In genomic region chr4:15789854-15790683, GRCm38 (mm10) we compare ENCODE assay signal across 17 mouse cellular contexts.
A peak's percentile ranks its signal among the peaks of the same experiment; 100 is the strongest.
DNase-seq lines count a peak whose midpoint lies in the region; ATAC-seq and TF ChIP-seq lines count a peak whose summit lies in the region.
"Had no signal": no experiment of that assay in that cellular context is flagged by ENCODE, and none has a peak within 500 bp of the region (broad histone marks: within the 10 kb centered on the region; RNA-seq: fewer than 3 reads in every experiment).

No protein-coding gene starts in this region.

- no peaks in the 10 kb centered on the region for H3K36me3 ChIP-seq in kidney, postnatal 0 days (ENCODE audit: insufficient read depth, low read length)
- H3K36me3 ChIP-seq in kidney, embryonic 14.5 days (ENCODE audit: control insufficient read depth, insufficient read depth, low read length), result no peaks in the 10 kb centered on the region
- no peaks in the 10 kb centered on the region for H3K36me3 ChIP-seq in neural tube, embryonic 12.5 days
- no peaks in the 10 kb centered on the region for H3K36me3 ChIP-seq in neural tube, embryonic 15.5 days
- H3K36me3 ChIP-seq in hindbrain, embryonic 14.5 days (replicated peaks; ENCODE audit: control insufficient read depth, insufficient read depth), result no peaks in the 10 kb centered on the region

- H3K9me3 ChIP-seq in kidney, postnatal 0 days (replicated peaks; ENCODE audit: low read length), result no peaks in the 10 kb centered on the region
- H3K9me3 ChIP-seq in kidney, embryonic 14.5 days (ENCODE audit: control insufficient read depth, low read length), result no peaks in the 10 kb centered on the region
- no peaks in the 10 kb centered on the region for H3K9me3 ChIP-seq in neural tube, embryonic 12.5 days
- no peaks in the 10 kb centered on the region for H3K9me3 ChIP-seq in neural tube, embryonic 15.5 days (replicated peaks)
- no peaks in the 10 kb centered on the region for H3K9me3 ChIP-seq in hindbrain, embryonic 14.5 days (ENCODE audit: control insufficient read depth, low read length)

- H3K27ac ChIP-seq in kidney, postnatal 0 days, result no peak overlapping the region
- no peak overlapping the region for H3K27ac ChIP-seq in kidney, embryonic 14.5 days (ENCODE audit: low read depth, low read length)
- H3K27ac ChIP-seq in neural tube, embryonic 12.5 days, result no peak overlapping the region
- no peak overlapping the region for H3K27ac ChIP-seq in neural tube, embryonic 15.5 days (replicated peaks)
- H3K27ac ChIP-seq in hindbrain, embryonic 14.5 days, result no peak overlapping the region

- no peak overlapping the region for H3K4me2 ChIP-seq in kidney, postnatal 0 days (ENCODE audit: low read length)
- H3K4me2 ChIP-seq in kidney, embryonic 14.5 days (replicated peaks; ENCODE audit: low read depth, low read length), result no peak overlapping the region
- no peak overlapping the region for H3K4me2 ChIP-seq in neural tube, embryonic 12.5 days (replicated peaks)
- H3K4me2 ChIP-seq in neural tube, embryonic 15.5 days, result no peak overlapping the region
- H3K4me2 ChIP-seq in hindbrain, embryonic 14.5 days (replicated peaks), result no peak overlapping the region

- 78% methylated on average over 2 of the region's 2 CpGs for WGBS in kidney, postnatal 0 days
- 79% methylated on average over 2 of the region's 2 CpGs for WGBS in kidney, embryonic 14.5 days
- 90% methylated on average over 2 of the region's 2 CpGs for WGBS in neural tube, embryonic 12.5 days
- WGBS in neural tube, embryonic 15.5 days, result 88% methylated on average over 2 of the region's 2 CpGs
- WGBS in hindbrain, embryonic 14.5 days, result 73% methylated on average over 2 of the region's 2 CpGs

- ATAC-seq in kidney, postnatal 0 days (replicated peaks; ENCODE audit: low FRiP score, low read depth), result no peak
- ATAC-seq in kidney, embryonic 14.5 days (ENCODE audit: low FRiP score, low TSS enrichment), result no peak
- ATAC-seq in neural tube, embryonic 12.5 days (ENCODE audit: low FRiP score, low read depth), result peak; percentile 53; the same call in 1 of the 2 replicates
- no peak for ATAC-seq in neural tube, embryonic 15.5 days (ENCODE audit: low FRiP score)
- ATAC-seq in hindbrain, embryonic 14.5 days (ENCODE audit: low FRiP score), result peak; percentile 53; the same call in 1 of the 2 replicates
- ATAC-seq: midbrain, embryonic 16.5 days had no signal

- no peaks in the 10 kb centered on the region for H3K27me3 ChIP-seq in kidney, postnatal 0 days (ENCODE audit: insufficient read depth, low read length)
- no peaks in the 10 kb centered on the region for H3K27me3 ChIP-seq in kidney, embryonic 14.5 days (ENCODE audit: control insufficient read depth, insufficient read depth, low read length)
- H3K27me3 ChIP-seq in neural tube, embryonic 12.5 days (replicated peaks), result no peaks in the 10 kb centered on the region
- H3K27me3 ChIP-seq in neural tube, embryonic 15.5 days (replicated peaks), result no peaks in the 10 kb centered on the region
- H3K27me3 ChIP-seq in hindbrain, embryonic 14.5 days (ENCODE audit: control insufficient read depth, insufficient read depth, low read length), result no peaks in the 10 kb centered on the region

- TF ChIP-seq POLR2A in brain, embryonic 14.5 days (IDR thresholded peaks at IDR 0.05; ENCODE audit: borderline replicate concordance, extremely low read depth, insufficient read depth, insufficient read length, poor library complexity, severe bottlenecking), result no peak

- no peak overlapping the region for H3K4me3 ChIP-seq in kidney, postnatal 0 days (replicated peaks; ENCODE audit: low read depth, low read length)
- H3K4me3 ChIP-seq in kidney, embryonic 14.5 days (ENCODE audit: low read length), result no peak overlapping the region
- H3K4me3 ChIP-seq in neural tube, embryonic 12.5 days, result no peak overlapping the region
- no peak overlapping the region for H3K4me3 ChIP-seq in neural tube, embryonic 15.5 days (replicated peaks)
- no peak overlapping the region for H3K4me3 ChIP-seq in hindbrain, embryonic 14.5 days (replicated peaks; ENCODE audit: low read length)

- DNase-seq in kidney, postnatal 0 days (ENCODE audit: low spot score), result no peak
- DNase-seq in brain, embryonic 14.5 days (ENCODE audit: low read depth), result peak; percentile 19
- DNase-seq in hindbrain, embryonic 14.5 days (ENCODE audit: low spot score), result no peak
- no peak for DNase-seq in thymus, postnatal 25 days
- DNase-seq in cerebellum, adult 8-10 months, result no peak
- DNase-seq: adrenal gland, adult 8-10 months; cerebellum, adult 2 months; kidney, adult 18-20 months; kidney, postnatal 4 days; layer of hippocampus, postnatal 36 days; lung, adult 18-20 months; lung, postnatal 36 days; thymus, adult 2 months had no signal

- H3K4me1 ChIP-seq in kidney, postnatal 0 days (replicated peaks; ENCODE audit: insufficient read depth, low read length), result no peaks in the 10 kb centered on the region
- no peaks in the 10 kb centered on the region for H3K4me1 ChIP-seq in kidney, embryonic 14.5 days (ENCODE audit: control insufficient read depth, insufficient read depth, low read length)
- H3K4me1 ChIP-seq in neural tube, embryonic 12.5 days, result no peaks in the 10 kb centered on the region
- no peaks in the 10 kb centered on the region for H3K4me1 ChIP-seq in neural tube, embryonic 15.5 days
- no peaks in the 10 kb centered on the region for H3K4me1 ChIP-seq in hindbrain, embryonic 14.5 days (replicated peaks; ENCODE audit: control insufficient read depth, insufficient read depth, low read length)

- peak; percentile 40; the same call in 1 of the 2 replicates for TF ChIP-seq CTCF in kidney, postnatal 0 days (IDR thresholded peaks at IDR 0.05; ENCODE audit: low read depth)
- TF ChIP-seq CTCF in brain, embryonic 14.5 days (IDR thresholded peaks at IDR 0.05; ENCODE audit: borderline replicate concordance, extremely low read depth, insufficient read depth, insufficient read length), result no peak

- H3K9ac ChIP-seq in kidney, postnatal 0 days (ENCODE audit: low read depth, low read length), result no peak overlapping the region
- H3K9ac ChIP-seq in kidney, embryonic 14.5 days (ENCODE audit: low read depth, low read length), result no peak overlapping the region
- H3K9ac ChIP-seq in neural tube, embryonic 12.5 days, result no peak overlapping the region
- H3K9ac ChIP-seq in neural tube, embryonic 15.5 days (replicated peaks), result no peak overlapping the region
- no peak overlapping the region for H3K9ac ChIP-seq in hindbrain, embryonic 14.5 days

Comparison
In these comparisons a context has a peak if more than half of its experiments do, and no peak if none do; other contexts are left out.
1. ATAC-seq: peak in neural tube, embryonic 12.5 days (single experiment) and hindbrain, embryonic 14.5 days (single experiment); none in kidney, postnatal 0 days (single experiment), kidney, embryonic 14.5 days (single experiment) and neural tube, embryonic 15.5 days (single experiment).